Mouse (Mus musculus): Measurements from ENCODE around the gene Gm49321. TPM values are rescaled to one million over a fixed set of nuclear protein-coding genes. Genes with fewer than 3 reads are reported as not detected.

Gm49321 gene
- polyA plus RNA-seq (2015; fragmentation: Nextera tagmentation; extraction: Ambion mirVana): 5.5 and 6.4 TPM in 2 replicates

GRCm38 (mm10) chr12:73937353-73937752 lies at the start of gene Gm49321:
Gm49321 (plus strand) TSS chr12:73937653.

GRCm38 (mm10) chr12:73964291-73965281 lies 27.1 kb downstream of the Gm49321 start, which contains the start of gene Snapc1:
Snapc1 (plus strand) TSS chr12:73964481.

GRCm38 (mm10) chr12:73997297-73998127 lies 60.1 kb downstream of the Gm49321 start, which contains the start of gene Syt16:
Syt16 (plus strand) TSS chr12:73997661.

Other genes starting within 250 kb of the Gm49321 start
- 25.8 and 27.1 TPM in 2 replicates for gene Hif1a, start 36.3 kb upstream of the Gm49321 start, polyA plus RNA-seq (2015; fragmentation: Nextera tagmentation; extraction: Ambion mirVana)
- 7.5 and 9.7 TPM in 2 replicates for gene Snapc1, start 26.8 kb downstream of the Gm49321 start, polyA plus RNA-seq (2015; fragmentation: Nextera tagmentation; extraction: Ambion mirVana)
- gene Syt16, start 60.0 kb downstream of the Gm49321 start, polyA plus RNA-seq (2015; fragmentation: Nextera tagmentation; extraction: Ambion mirVana): 0.09 and 0.12 TPM in 2 replicates